In the genomic region with DNA sequence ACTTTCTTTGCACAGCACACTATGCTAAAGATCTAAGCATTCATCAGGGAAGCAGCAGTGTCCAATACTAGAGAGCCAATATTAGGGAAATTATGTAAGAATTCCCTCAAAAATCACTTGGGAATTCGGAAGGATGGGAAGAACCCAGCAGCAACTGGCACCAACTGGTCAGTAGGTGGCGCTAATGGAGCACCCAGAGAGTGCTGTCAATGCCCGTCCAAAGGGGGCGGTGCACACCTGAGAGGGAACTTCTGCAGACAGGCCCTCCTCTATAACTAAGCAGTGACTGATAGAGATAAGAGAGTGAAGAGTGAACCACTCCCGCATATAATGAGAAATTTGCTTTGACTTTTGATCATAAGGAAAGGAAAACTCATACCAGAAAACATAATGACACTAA, we compare ENCODE assay signal across 8 mouse cellular contexts. TPM values are rescaled to one million over a fixed set of nuclear protein-coding genes. Genes with fewer than 3 reads are reported as not detected.
A peak's percentile ranks its signal among the peaks of the same experiment; 100 is the strongest.
DNase-seq lines count a peak whose midpoint lies in the region; ATAC-seq and TF ChIP-seq lines count a peak whose summit lies in the region.

No protein-coding gene starts in this region.

- no peak overlapping the region for H3K9ac ChIP-seq in forebrain, embryonic 16.5 days (replicated peaks; ENCODE audit: low read depth, low read length)
- no peak overlapping the region for H3K9ac ChIP-seq in midbrain, embryonic 14.5 days (replicated peaks; ENCODE audit: low read length)
- no peak overlapping the region for H3K9ac ChIP-seq in stomach, embryonic 16.5 days (ENCODE audit: low read length)

- no peaks in the 10 kb centered on the region for H3K4me1 ChIP-seq in forebrain, embryonic 10.5 days
- H3K4me1 ChIP-seq in forebrain, embryonic 16.5 days (replicated peaks; ENCODE audit: control insufficient read depth, insufficient read depth, low read length): no peaks in the 10 kb centered on the region
- H3K4me1 ChIP-seq in bone marrow macrophage, adult 2 months (ENCODE audit: control insufficient read depth, insufficient read depth, low read length): no peaks in the 10 kb centered on the region
- H3K4me1 ChIP-seq in midbrain, embryonic 14.5 days (ENCODE audit: control insufficient read depth, insufficient read depth, low read length): no peaks in the 10 kb centered on the region
- no peaks in the 10 kb centered on the region for H3K4me1 ChIP-seq in stomach, embryonic 16.5 days (ENCODE audit: control insufficient read depth, insufficient read depth, low read length)

- no peak overlapping the region for H3K27ac ChIP-seq in forebrain, embryonic 10.5 days
- no peak overlapping the region for H3K27ac ChIP-seq in forebrain, embryonic 16.5 days (ENCODE audit: low read length)
- no peak overlapping the region for H3K27ac ChIP-seq in bone marrow macrophage, adult 2 months (ENCODE audit: insufficient read depth, low read depth, low read length)
- no peak overlapping the region for H3K27ac ChIP-seq in midbrain, embryonic 14.5 days (replicated peaks; ENCODE audit: low read depth, low read length)
- no peak overlapping the region for H3K27ac ChIP-seq in stomach, embryonic 16.5 days (ENCODE audit: low read length)

- H3K27me3 ChIP-seq in forebrain, embryonic 10.5 days (ENCODE audit: poor library complexity, severe bottlenecking): no peaks in the 10 kb centered on the region
- no peaks in the 10 kb centered on the region for H3K27me3 ChIP-seq in forebrain, embryonic 16.5 days (replicated peaks; ENCODE audit: control insufficient read depth, insufficient read depth, low read length)
- H3K27me3 ChIP-seq in midbrain, embryonic 14.5 days (ENCODE audit: control insufficient read depth, insufficient read depth, low read length): no peaks in the 10 kb centered on the region
- no peaks in the 10 kb centered on the region for H3K27me3 ChIP-seq in stomach, embryonic 16.5 days (ENCODE audit: control insufficient read depth, insufficient read depth, low read length)

- H3K9me3 ChIP-seq in forebrain, embryonic 10.5 days: no peaks in the 10 kb centered on the region
- no peaks in the 10 kb centered on the region for H3K9me3 ChIP-seq in forebrain, embryonic 16.5 days (ENCODE audit: control insufficient read depth, low read length)
- no peaks in the 10 kb centered on the region for H3K9me3 ChIP-seq in midbrain, embryonic 14.5 days (ENCODE audit: control insufficient read depth, low read length)
- no peaks in the 10 kb centered on the region for H3K9me3 ChIP-seq in stomach, embryonic 16.5 days (replicated peaks; ENCODE audit: control insufficient read depth, low read length)

- no peak overlapping the region for H3K4me3 ChIP-seq in forebrain, embryonic 10.5 days
- no peak overlapping the region for H3K4me3 ChIP-seq in forebrain, embryonic 16.5 days (replicated peaks; ENCODE audit: low read length)
- H3K4me3 ChIP-seq in bone marrow macrophage, adult 2 months (ENCODE audit: insufficient read depth, low read length): no peak overlapping the region
- H3K4me3 ChIP-seq in midbrain, embryonic 14.5 days (replicated peaks; ENCODE audit: low read depth, low read length): no peak overlapping the region
- no peak overlapping the region for H3K4me3 ChIP-seq in stomach, embryonic 16.5 days (replicated peaks; ENCODE audit: low read length)

- peak; percentile 92 for TF ChIP-seq CTCF in bone marrow macrophage, adult 2 months (IDR thresholded peaks at IDR 0.05; ENCODE audit: low read depth, low read length)

- no peak overlapping the region for H3K4me2 ChIP-seq in forebrain, embryonic 16.5 days (ENCODE audit: low read length)
- H3K4me2 ChIP-seq in midbrain, embryonic 14.5 days (ENCODE audit: low read length): no peak overlapping the region
- no peak overlapping the region for H3K4me2 ChIP-seq in stomach, embryonic 16.5 days (ENCODE audit: low read depth, low read length)

- ATAC-seq in forebrain, embryonic 16.5 days: no peak
- ATAC-seq in midbrain, embryonic 14.5 days (ENCODE audit: low FRiP score, low TSS enrichment): peak; percentile 64; the same call in 1 of the 2 replicates
- peak; percentile 44; the same call in 1 of the 2 replicates for ATAC-seq in stomach, embryonic 16.5 days (ENCODE audit: insufficient read depth, low FRiP score)

- TF ChIP-seq POLR2A in bone marrow macrophage, adult 2 months (IDR thresholded peaks at IDR 0.05; ENCODE audit: borderline replicate concordance, low read depth, low read length): no peak

- DNase-seq in forebrain, embryonic 10.5 days (ENCODE audit: extremely low spot score, low spot score): peak; percentile 51
- peak; percentile 60 for DNase-seq in forelimb bud, embryonic 11.5 days (ENCODE audit: low read depth, low spot score)
- DNase-seq in hindlimb bud, embryonic 11.5 days (ENCODE audit: extremely low spot score, low read depth, low spot score): peak; percentile 28
- DNase-seq in left cerebral cortex, postnatal 14 days (ENCODE audit: low spot score in 2 of 2): peak; percentile 18 to 54
- peak; percentile 70 for DNase-seq in midbrain, embryonic 14.5 days

- H3K36me3 ChIP-seq in forebrain, embryonic 10.5 days (replicated peaks): no peaks in the 10 kb centered on the region
- no peaks in the 10 kb centered on the region for H3K36me3 ChIP-seq in forebrain, embryonic 16.5 days (ENCODE audit: control insufficient read depth, insufficient read depth)
- no peaks in the 10 kb centered on the region for H3K36me3 ChIP-seq in midbrain, embryonic 14.5 days (ENCODE audit: control insufficient read depth, insufficient read depth, low read length)
- no peaks in the 10 kb centered on the region for H3K36me3 ChIP-seq in stomach, embryonic 16.5 days (ENCODE audit: control insufficient read depth, insufficient read depth, low read length)

- intact Hi-C loops in left cerebral cortex, postnatal 14 days (cut with DNase I): no loop called here

- 8% methylated on average over 5 of the region's 5 CpGs for WGBS in forebrain, embryonic 10.5 days
- 13% methylated on average over 5 of the region's 5 CpGs for WGBS in forebrain, embryonic 16.5 days
- 5% methylated on average over 5 of the region's 5 CpGs for WGBS in midbrain, embryonic 14.5 days
- 4% methylated on average over 5 of the region's 5 CpGs for WGBS in stomach, embryonic 16.5 days

RNA-seq across cellular contexts. Expression of gene Olfr649, which starts 4.0 kb away (rescaled TPM):
- polyA plus RNA-seq in forebrain, embryonic 10.5 days (2016; fragmentation: Nextera tagmentation; extraction: Ambion mirVana): not detected in 2 replicates
- not detected in 2 replicates for polyA plus RNA-seq in forebrain, embryonic 16.5 days (2015; fragmentation: Nextera tagmentation; extraction: Ambion mirVana)
- polyA plus RNA-seq in bone marrow macrophage, adult 2 months (2012; ENCODE audit: insufficient read depth, insufficient read length, missing spikeins): not detected in 2 replicates
- total RNA-seq in left cerebral cortex, postnatal 14 days (2021): not detected
- not detected in 2 replicates for polyA plus RNA-seq in midbrain, embryonic 14.5 days (2014; fragmentation: Nextera tagmentation; extraction: Ambion mirVana)
- not detected in 2 replicates for polyA plus RNA-seq in stomach, embryonic 16.5 days (2015; fragmentation: Nextera tagmentation; extraction: Ambion mirVana)

RNA-seq across cellular contexts. Expression of gene Olfr648, which starts 16.6 kb away (rescaled TPM):
- 0.23 and 0.29 TPM in 2 replicates for polyA plus RNA-seq in forebrain, embryonic 10.5 days (2016; fragmentation: Nextera tagmentation; extraction: Ambion mirVana)
- 0.45 and 0.81 TPM in 2 replicates for polyA plus RNA-seq in forebrain, embryonic 16.5 days (2015; fragmentation: Nextera tagmentation; extraction: Ambion mirVana)
- not detected in 2 replicates for polyA plus RNA-seq in bone marrow macrophage, adult 2 months (2012; ENCODE audit: insufficient read depth, insufficient read length, missing spikeins)
- total RNA-seq in left cerebral cortex, postnatal 14 days (2021): under 1 TPM; 0.30 to 0.40 TPM
- 0.50 and 0.74 TPM in 2 replicates for polyA plus RNA-seq in midbrain, embryonic 14.5 days (2014; fragmentation: Nextera tagmentation; extraction: Ambion mirVana)
- 0.26 and 0.27 TPM in 2 replicates for polyA plus RNA-seq in stomach, embryonic 16.5 days (2015; fragmentation: Nextera tagmentation; extraction: Ambion mirVana)

RNA-seq across cellular contexts. Expression of gene Trim6, which starts 18.8 kb away (rescaled TPM):
- 5.1 and 5.7 TPM in 2 replicates for polyA plus RNA-seq in forebrain, embryonic 10.5 days (2016; fragmentation: Nextera tagmentation; extraction: Ambion mirVana)
- 0.31 and 0.61 TPM in 2 replicates for polyA plus RNA-seq in forebrain, embryonic 16.5 days (2015; fragmentation: Nextera tagmentation; extraction: Ambion mirVana)
- polyA plus RNA-seq in bone marrow macrophage, adult 2 months (2012; ENCODE audit: insufficient read depth, insufficient read length, missing spikeins): 1.7 and 3.0 TPM in 2 replicates
- total RNA-seq in left cerebral cortex, postnatal 14 days (2021): under 1 TPM; 0.13 to 0.15 TPM
- 0.19 and 0.59 TPM in 2 replicates for polyA plus RNA-seq in midbrain, embryonic 14.5 days (2014; fragmentation: Nextera tagmentation; extraction: Ambion mirVana)
- polyA plus RNA-seq in stomach, embryonic 16.5 days (2015; fragmentation: Nextera tagmentation; extraction: Ambion mirVana): 0.87 and 0.89 TPM in 2 replicates

RNA-seq across cellular contexts. Expression of gene Olfm5, which starts 35.2 kb away (rescaled TPM):
- not detected in 2 replicates for polyA plus RNA-seq in forebrain, embryonic 10.5 days (2016; fragmentation: Nextera tagmentation; extraction: Ambion mirVana)
- 2.1 TPM in 1 of 2 replicates, not detected in the other for polyA plus RNA-seq in forebrain, embryonic 16.5 days (2015; fragmentation: Nextera tagmentation; extraction: Ambion mirVana)
- polyA plus RNA-seq in bone marrow macrophage, adult 2 months (2012; ENCODE audit: insufficient read depth, insufficient read length, missing spikeins): not detected in 2 replicates
- not detected for total RNA-seq in left cerebral cortex, postnatal 14 days (2021)
- not detected in 2 replicates for polyA plus RNA-seq in midbrain, embryonic 14.5 days (2014; fragmentation: Nextera tagmentation; extraction: Ambion mirVana)
- polyA plus RNA-seq in stomach, embryonic 16.5 days (2015; fragmentation: Nextera tagmentation; extraction: Ambion mirVana): not detected in 2 replicates

RNA-seq across cellular contexts. Expression of gene Trim34a, which starts 44.4 kb away (rescaled TPM):
- polyA plus RNA-seq in forebrain, embryonic 10.5 days (2016; fragmentation: Nextera tagmentation; extraction: Ambion mirVana): 0.34 and 0.48 TPM in 2 replicates
- 0.54 and 0.67 TPM in 2 replicates for polyA plus RNA-seq in forebrain, embryonic 16.5 days (2015; fragmentation: Nextera tagmentation; extraction: Ambion mirVana)
- 50.1 and 53.9 TPM in 2 replicates for polyA plus RNA-seq in bone marrow macrophage, adult 2 months (2012; ENCODE audit: insufficient read depth, insufficient read length, missing spikeins)
- total RNA-seq in left cerebral cortex, postnatal 14 days (2021): under 1 TPM; 0.68 to 0.72 TPM
- polyA plus RNA-seq in midbrain, embryonic 14.5 days (2014; fragmentation: Nextera tagmentation; extraction: Ambion mirVana): 0.38 and 1.4 TPM in 2 replicates
- polyA plus RNA-seq in stomach, embryonic 16.5 days (2015; fragmentation: Nextera tagmentation; extraction: Ambion mirVana): 1.8 and 2.2 TPM in 2 replicates
